Comparison of ENCODE assay signal across 7 mouse cellular contexts in genomic region chr10:7955634-7956121, GRCm38 (mm10). TPM values are rescaled to one million over a fixed set of nuclear protein-coding genes. Genes with fewer than 3 reads are reported as not detected.
DNase-seq lines count a peak whose midpoint lies in the region; ATAC-seq and TF ChIP-seq lines count a peak whose summit lies in the region.

No protein-coding gene starts in this region.

- ATAC-seq in embryonic facial prominence, embryonic 12.5 days (ENCODE audit: insufficient number of reproducible peaks, insufficient read depth, low FRiP score, low TSS enrichment) = peak; percentile 24
- ATAC-seq in heart, postnatal 0 days (ENCODE audit: insufficient read depth, low read depth) = peak; percentile 47

- no peak for TF ChIP-seq RAD21 in CH12.LX (IDR thresholded peaks at IDR 0.05; ENCODE audit: low read depth, low read length)

- in situ Hi-C loops in CH12.LX (cut with MboI; ENCODE audit: low pct_ligation_motif_present, low pct_unique_long_range_greater_than_20kb, low sequenced_read_pairs) = no loop called here

- no peak for TF ChIP-seq POLR2A in CH12.LX (IDR thresholded peaks at IDR 0.05; ENCODE audit: low read depth, low read length)
- TF ChIP-seq POLR2A in spleen, adult 2 months (IDR thresholded peaks at IDR 0.05; ENCODE audit: low read depth, low read length) = no peak

- H3K79me2 ChIP-seq in CH12.LX (replicated peaks; ENCODE audit: control insufficient read depth, extremely low read depth, insufficient read depth, poor library complexity, severe bottlenecking) = peaks cover 50% of the 10 kb centered on the region

- peak overlapping the region; percentile 69 to 87 (median 75) for H3K4me3 ChIP-seq in CH12.LX (replicated peaks in 1 of 3; ENCODE audit: low read depth in 2 of 3, low read length in 2 of 3, poor library complexity in 1 of 3)
- H3K4me3 ChIP-seq in embryonic facial prominence, embryonic 12.5 days = peak overlapping the region; percentile 99
- H3K4me3 ChIP-seq in heart, postnatal 0 days (ENCODE audit: low read depth, low read length) = peak overlapping the region; percentile 94
- H3K4me3 ChIP-seq in megakaryocyte, embryonic 14.5 days (replicated peaks) = peak overlapping the region; percentile 95
- peak overlapping the region; percentile 93 for H3K4me3 ChIP-seq in spleen, adult 2 months (ENCODE audit: extremely low read depth, insufficient read depth, insufficient read length)

- peak overlapping the region; percentile 77 for H3K27ac ChIP-seq in CH12.LX (ENCODE audit: insufficient read depth, low read depth)
- peak overlapping the region; percentile 99 for H3K27ac ChIP-seq in embryonic facial prominence, embryonic 12.5 days
- peak overlapping the region; percentile 100 for H3K27ac ChIP-seq in heart, postnatal 0 days (ENCODE audit: low read depth)
- H3K27ac ChIP-seq in spleen, adult 2 months (ENCODE audit: insufficient read depth, low read length) = peak overlapping the region; percentile 86

- no peak for TF ChIP-seq CTCF in CH12.LX (conservative IDR thresholded peaks at IDR 0.05 in 1 of 2, IDR thresholded peaks at IDR 0.05 in 1 of 2; ENCODE audit: low read depth in 2 of 2, low read length in 2 of 2)
- TF ChIP-seq CTCF in heart, postnatal 0 days (IDR thresholded peaks at IDR 0.05; ENCODE audit: low read depth) = no peak
- TF ChIP-seq CTCF in spleen, adult 2 months (IDR thresholded peaks at IDR 0.05; ENCODE audit: extremely low read depth, insufficient read depth, insufficient read length, insufficient replicate concordance) = no peak

- DNase-seq in CH12.LX (ENCODE audit: extremely low read depth) = no peak
- DNase-seq in adipocyte (ENCODE audit: low spot score) = peak; percentile 16
- DNase-seq in heart, postnatal 0 days (ENCODE audit: low spot score) = peak; percentile 33
- DNase-seq in layer of hippocampus, postnatal 25 days (ENCODE audit: extremely low spot score in 1 of 2, low spot score in 1 of 2) = peak; percentile 24 to 44
- DNase-seq in spleen, adult 2 months (ENCODE audit: low read depth in 1 of 2, low spot score in 2 of 2) = peak in 1 of 2 experiments; percentile 50

- H3K4me2 ChIP-seq in CH12.LX (ENCODE audit: insufficient read depth, low read depth, poor library complexity, severe bottlenecking) = no peak overlapping the region
- H3K4me2 ChIP-seq in embryonic facial prominence, embryonic 12.5 days (replicated peaks) = peak overlapping the region; percentile 69
- H3K4me2 ChIP-seq in heart, postnatal 0 days (ENCODE audit: low read depth, low read length) = peak overlapping the region; percentile 74

- 0% methylated on average over 22 of the region's 76 CpGs for WGBS in embryonic facial prominence, embryonic 12.5 days
- 0% methylated on average over 7 of the region's 76 CpGs for WGBS in heart, postnatal 0 days
- 0% methylated on average over 12 of the region's 76 CpGs for WGBS in spleen, adult 2 months

- dilution Hi-C loops in CH12.LX (cut with MboI; ENCODE audit: extremely low pct_ligation_motif_present, extremely low pct_unique_long_range_greater_than_20kb, low sequenced_read_pairs) = no loop called here

- no peak for TF ChIP-seq EP300 in CH12.LX (IDR thresholded peaks at IDR 0.05; ENCODE audit: low read length)
- no peak for TF ChIP-seq EP300 in heart, postnatal 0 days (IDR thresholded peaks at IDR 0.05; ENCODE audit: low read depth)

- peak overlapping the region; percentile 100 for H3K9ac ChIP-seq in CH12.LX (ENCODE audit: insufficient read depth, low read depth)
- peak overlapping the region; percentile 100 for H3K9ac ChIP-seq in embryonic facial prominence, embryonic 12.5 days
- H3K9ac ChIP-seq in heart, postnatal 0 days (replicated peaks; ENCODE audit: low read depth, low read length) = peak overlapping the region; percentile 98

- H3K4me1 ChIP-seq in CH12.LX (ENCODE audit: control insufficient read depth in 1 of 2, insufficient read depth in 2 of 2) = peaks cover 6 to 31% of the 10 kb centered on the region in 2 experiments; a peak in 3 of 4 replicates
- peaks cover 14% of the 10 kb centered on the region for H3K4me1 ChIP-seq in embryonic facial prominence, embryonic 12.5 days
- peaks cover 39% of the 10 kb centered on the region for H3K4me1 ChIP-seq in heart, postnatal 0 days (ENCODE audit: control insufficient read depth, insufficient read depth)
- H3K4me1 ChIP-seq in megakaryocyte, embryonic 14.5 days = peaks cover 61% of the 10 kb centered on the region
- peaks cover 6% of the 10 kb centered on the region for H3K4me1 ChIP-seq in spleen, adult 2 months (ENCODE audit: control insufficient read depth, insufficient read depth, insufficient read length)

- no peaks in the 10 kb centered on the region for H3K9me3 ChIP-seq in CH12.LX (replicated peaks; ENCODE audit: low read length)
- no peaks in the 10 kb centered on the region for H3K9me3 ChIP-seq in embryonic facial prominence, embryonic 12.5 days
- no peaks in the 10 kb centered on the region for H3K9me3 ChIP-seq in heart, postnatal 0 days (replicated peaks; ENCODE audit: control insufficient read depth, low read length)
- no peaks in the 10 kb centered on the region for H3K9me3 ChIP-seq in megakaryocyte, embryonic 14.5 days

- no peaks in the 10 kb centered on the region for H3K27me3 ChIP-seq in CH12.LX (replicated peaks)
- no peaks in the 10 kb centered on the region for H3K27me3 ChIP-seq in embryonic facial prominence, embryonic 12.5 days
- no peaks in the 10 kb centered on the region for H3K27me3 ChIP-seq in heart, postnatal 0 days (ENCODE audit: control insufficient read depth, insufficient read depth, low read length)
- H3K27me3 ChIP-seq in megakaryocyte, embryonic 14.5 days (replicated peaks) = no peaks in the 10 kb centered on the region
- no peaks in the 10 kb centered on the region for H3K27me3 ChIP-seq in spleen, adult 2 months (ENCODE audit: control insufficient read depth, insufficient read depth, low read length)

- H3K36me3 ChIP-seq in CH12.LX (replicated peaks in 1 of 2; ENCODE audit: control insufficient read depth in 1 of 2, insufficient read depth in 1 of 2, low read length in 1 of 2) = peaks cover 0 to 8% of the 10 kb centered on the region in 2 experiments
- H3K36me3 ChIP-seq in embryonic facial prominence, embryonic 12.5 days = no peaks in the 10 kb centered on the region
- no peaks in the 10 kb centered on the region for H3K36me3 ChIP-seq in heart, postnatal 0 days (replicated peaks; ENCODE audit: control insufficient read depth, insufficient read depth, low read length)
- H3K36me3 ChIP-seq in megakaryocyte, embryonic 14.5 days (replicated peaks; ENCODE audit: low read length) = peaks cover 16% of the 10 kb centered on the region
- H3K36me3 ChIP-seq in spleen, adult 2 months (ENCODE audit: control insufficient read depth, insufficient read depth, low read length) = no peaks in the 10 kb centered on the region

TF ChIP-seq in CH12.LX, 34 proteins besides CTCF, POLR2A, EP300 and RAD21:
- TF ChIP-seq BHLHE40 (IDR thresholded peaks at IDR 0.05; ENCODE audit: low read depth, low read length) = no peak
- no peak for TF ChIP-seq JUND (conservative IDR thresholded peaks at IDR 0.05; ENCODE audit: low read depth, low read length)
- no peak for TF ChIP-seq IRF4 (IDR thresholded peaks at IDR 0.05; ENCODE audit: low read depth, low read length)
- no peak for TF ChIP-seq TBP (conservative IDR thresholded peaks at IDR 0.05; ENCODE audit: low read depth, low read length)
- no peak for TF ChIP-seq ZKSCAN1 (IDR thresholded peaks at IDR 0.05; ENCODE audit: borderline replicate concordance, low read depth, low read length)
- TF ChIP-seq MAFK (IDR thresholded peaks at IDR 0.05; ENCODE audit: insufficient replicate concordance, low read length) = no peak
- TF ChIP-seq ETS1 (conservative IDR thresholded peaks at IDR 0.05; ENCODE audit: low read depth, low read length) = no peak

RNA-seq across cellular contexts. Expression of gene Tab2, which starts 0.4 kb away (rescaled TPM):
- total RNA-seq in CH12.LX (2012; rRNA removed) = 12.7 and 13.7 TPM in 2 replicates
- total RNA-seq in CH12.LX (2014; rRNA removed) = 30.4 and 30.9 TPM in 2 replicates
- 34.1 and 43.5 TPM in 2 replicates for polyA plus RNA-seq in CH12.LX (2012; ENCODE audit: insufficient read length, low read depth)
- 26.4 TPM in 2 replicates for polyA plus RNA-seq in embryonic facial prominence, embryonic 12.5 days (2016; fragmentation: Nextera tagmentation; extraction: Ambion mirVana)
- total RNA-seq in heart, postnatal 0 days (2014; rRNA removed; ENCODE audit: low replicate concordance) = 71.6 and 87.7 TPM in 2 replicates
- polyA plus RNA-seq in heart, postnatal 0 days (2015; fragmentation: Nextera tagmentation; extraction: Ambion mirVana) = 12.5 and 14.3 TPM in 2 replicates
- total RNA-seq in layer of hippocampus, postnatal 25 days (2021) = 10 to 100 TPM; 51.9 to 63.3 TPM
- polyA plus RNA-seq in megakaryocyte, embryonic 14.5 days (2012; ENCODE audit: insufficient read depth, low replicate concordance) = 3.1 and 8.0 TPM in 2 replicates
- 30.0 and 31.8 TPM in 2 replicates for polyA plus RNA-seq in spleen, adult 2 months (2012; rRNA removed)
